Mouse (Mus musculus) lung, adult 2 months (tissue): ENCODE results near the gene Lrrc4b.

Experiments
- CTCF ChIP-seq: fragments of 200-500 bp; IDR thresholded peaks from 2 replicates; pipeline ENCODE4 v1.5.1; 2011; ENCODE audit warnings: mild to moderate bottlenecking, low read length, control low read depth; ENCODE audit not compliant: insufficient read depth
- POLR2A ChIP-seq: fragments of 200-500 bp; IDR thresholded peaks from 2 replicates; pipeline ENCODE4 v1.6.1; 2011; ENCODE audit warnings: low read depth, mild to moderate bottlenecking, control low read depth, low read length, borderline replicate concordance; ENCODE audit errors: extremely low read depth

GRCm38 (mm10) chr7:44466888-44467311 is 38.1 kb downstream of the Lrrc4b start:
- TF ChIP-seq CTCF (no peak), POLR2A (no peak)
